Mouse (Mus musculus) right cerebral cortex, postnatal 4 days (tissue): ENCODE measurements at regions not wholly inside any gene's neighbourhood (a gene's known extent, or its start where the extent isn't known, plus 50 kb on each side); places are given as distances from the start of the nearest gene placed in this dataset.

Experiments used
- DNase-seq: peaks from one replicate; pipeline ENCODE4 v3.0.0-alpha.2; 2022

- no peak for DNase-seq
These were observed 158.9 kb downstream of the Rab11fip2 start for GRCm38 (mm10) chr19:59784401-59785046.

GRCm38 (mm10) chr19:59831304-59831703, 112.2 kb downstream of the Rab11fip2 start:
- no peak for DNase-seq

- DNase-seq, result no peak
These were observed 106.3 kb downstream of the Rab11fip2 start for GRCm38 (mm10) chr19:59837138-59837537.

- no peak for DNase-seq
These were observed 105.8 kb downstream of the Rab11fip2 start for GRCm38 (mm10) chr19:59837628-59838027.

- DNase-seq, result no peak
These were observed 99.2 kb downstream of the Rab11fip2 start for GRCm38 (mm10) chr19:59844270-59844669.

GRCm38 (mm10) chr19:59846807-59847206, 96.6 kb downstream of the Rab11fip2 start:
- no peak for DNase-seq

- DNase-seq, result no peak
These were observed 92.8 kb downstream of the Rab11fip2 start for GRCm38 (mm10) chr19:59850696-59851095.

- DNase-seq, result no peak
These were observed 91.3 kb downstream of the Rab11fip2 start for GRCm38 (mm10) chr19:59852011-59852738.
